Mouse (Mus musculus): Measurements from ENCODE around the gene Elfn2.

Gene Elfn2

GRCm38 (mm10) chr15:78681301-78681700 lies 37.3 kb downstream of the Elfn2 start:
- DNase-seq, result no peak

- no peak for DNase-seq
These were observed 38.3 kb downstream of the Elfn2 start for GRCm38 (mm10) chr15:78680291-78680690.

GRCm38 (mm10) chr15:78677708-78678107 lies 40.9 kb downstream of the Elfn2 start:
- no peak for DNase-seq

GRCm38 (mm10) chr15:78677015-78677414 lies 41.6 kb downstream of the Elfn2 start:
- DNase-seq, result no peak

GRCm38 (mm10) chr15:78674912-78675412 lies 43.6 kb downstream of the Elfn2 start:
- DNase-seq, result no peak

GRCm38 (mm10) chr15:78673436-78673835 lies 45.1 kb downstream of the Elfn2 start:
- no peak for DNase-seq

GRCm38 (mm10) chr15:78670341-78670740 lies 48.2 kb downstream of the Elfn2 start:
- DNase-seq, result peak; percentile 8 to 23

GRCm38 (mm10) chr15:78669221-78669871 lies 49.2 kb downstream of the Elfn2 start:
- DNase-seq, result peak in 1 of 2 experiments; percentile 20

GRCm38 (mm10) chr15:78664268-78664667 lies 54.3 kb downstream of the Elfn2 start:
- DNase-seq, result no peak

GRCm38 (mm10) chr15:78651169-78651568 lies 67.4 kb downstream of the Elfn2 start:
- no peak for DNase-seq

GRCm38 (mm10) chr15:78647746-78648145 lies 70.8 kb downstream of the Elfn2 start:
- no peak for DNase-seq

GRCm38 (mm10) chr15:78644606-78645005 lies 74.0 kb downstream of the Elfn2 start:
- no peak for DNase-seq

GRCm38 (mm10) chr15:78643633-78644032 lies 74.9 kb downstream of the Elfn2 start:
- DNase-seq, result no peak

GRCm38 (mm10) chr15:78635231-78635630 lies 83.3 kb downstream of the Elfn2 start:
- DNase-seq, result peak in 1 of 2 experiments; percentile 13

GRCm38 (mm10) chr15:78634095-78634737 lies 84.4 kb downstream of the Elfn2 start:
- no peak for DNase-seq

GRCm38 (mm10) chr15:78633413-78633812 lies 85.2 kb downstream of the Elfn2 start:
- no peak for DNase-seq

- no peak for DNase-seq
These were observed 86.2 kb downstream of the Elfn2 start for GRCm38 (mm10) chr15:78632387-78632786.

GRCm38 (mm10) chr15:78626285-78626684 lies 92.3 kb downstream of the Elfn2 start:
- DNase-seq, result no peak

- peak; percentile 32 to 52 for DNase-seq
These were observed 93.6 kb downstream of the Elfn2 start for GRCm38 (mm10) chr15:78624961-78625360.

- peak; percentile 87 to 89 for DNase-seq
These were observed 94.1 kb downstream of the Elfn2 start for GRCm38 (mm10) chr15:78624431-78624950.

GRCm38 (mm10) chr15:78623426-78623825 lies 95.1 kb downstream of the Elfn2 start:
- peak; percentile 65 to 66 for DNase-seq

Data from lung, adult 18-20 months (tissue).